Mouse (Mus musculus): Measurements from ENCODE around the gene Birc5. TPM values are rescaled to one million over a fixed set of nuclear protein-coding genes. Genes with fewer than 3 reads are reported as not detected.
"Not testable (repeated sequence)": the region's sequence is repeated elsewhere in the genome, so short reads cannot be mapped to it uniquely, and the experiment has no call there.

Gene Birc5
- polyA plus RNA-seq, 1 experiment from 2014 or later, result 91.7 TPM

GRCm38 (mm10) chr11:117828149-117828887 lies 20.7 kb upstream of the Birc5 start:
- peak overlapping the region; percentile 31; the same call in 1 of the 2 replicates for H3K9ac ChIP-seq (ENCODE audit: low read length)
- 53% methylated on average over 18 of the region's 18 CpGs for WGBS
- TF ChIP-seq EP300 (optimal IDR thresholded peaks at IDR 0.05), result no peak
- H3K36me3 ChIP-seq (ENCODE audit: control insufficient read depth, insufficient read depth, low read length), result no peaks in the 10 kb centered on the region
- ATAC-seq (ENCODE audit: low FRiP score, low TSS enrichment), result no peak
- no peak overlapping the region for H3K4me2 ChIP-seq (replicated peaks; ENCODE audit: low read depth)
- H3K4me3 ChIP-seq (ENCODE audit: low read depth, low read length), result no peak overlapping the region
- no peaks in the 10 kb centered on the region for H3K27me3 ChIP-seq (ENCODE audit: control insufficient read depth, insufficient read depth, low read length)
- peak; percentile 70 for DNase-seq (ENCODE audit: low spot score)
- H3K4me1 ChIP-seq (replicated peaks; ENCODE audit: control insufficient read depth, insufficient read depth), result peaks cover 10% of the 10 kb centered on the region
- H3K27ac ChIP-seq (replicated peaks), result peak overlapping the region; percentile 87
- no peaks in the 10 kb centered on the region for H3K9me3 ChIP-seq (ENCODE audit: control insufficient read depth, low read length)

- peak; percentile 69 for DNase-seq (ENCODE audit: low spot score)
- Histone ChIP-seq H3K4me1 (replicated peaks; ENCODE audit: control insufficient read depth, insufficient read depth) (peaks cover 10% of the 10 kb centered on the region), H3K27me3 (ENCODE audit: control insufficient read depth, insufficient read depth, low read length) (no peaks in the 10 kb centered on the region), H3K4me3 (ENCODE audit: low read depth, low read length) (no peak overlapping the region), H3K9me3 (ENCODE audit: control insufficient read depth, low read length) (no peaks in the 10 kb centered on the region), H3K9ac (ENCODE audit: low read length) (peak overlapping the region; percentile 31; the same call in 1 of the 2 replicates), H3K4me2 (replicated peaks; ENCODE audit: low read depth) (no peak overlapping the region), H3K27ac (replicated peaks) (peak overlapping the region; percentile 87), H3K36me3 (ENCODE audit: control insufficient read depth, insufficient read depth, low read length) (no peaks in the 10 kb centered on the region)
- no peak for ATAC-seq (ENCODE audit: low FRiP score, low TSS enrichment)
- no peak for TF ChIP-seq EP300 (optimal IDR thresholded peaks at IDR 0.05)
- TF ChIP-seq CTCF (IDR thresholded peaks at IDR 0.05; ENCODE audit: low read depth), result no peak
- WGBS, result 29% methylated on average over 9 of the region's 9 CpGs
Measured at GRCm38 (mm10) chr11:117828888-117829604, 20.0 kb upstream of the Birc5 start.

- Histone ChIP-seq H3K36me3 (ENCODE audit: control insufficient read depth, insufficient read depth, low read length) (no peaks in the 10 kb centered on the region), H3K9me3 (ENCODE audit: control insufficient read depth, low read length) (no peaks in the 10 kb centered on the region), H3K9ac (ENCODE audit: low read length) (no peak overlapping the region), H3K4me3 (ENCODE audit: low read depth, low read length) (no peak overlapping the region), H3K4me2 (replicated peaks; ENCODE audit: low read depth) (no peak overlapping the region), H3K4me1 (replicated peaks; ENCODE audit: control insufficient read depth, insufficient read depth) (peaks cover 10% of the 10 kb centered on the region), H3K27ac (replicated peaks) (peak overlapping the region; percentile 87), H3K27me3 (ENCODE audit: control insufficient read depth, insufficient read depth, low read length) (no peaks in the 10 kb centered on the region)
- ATAC-seq (ENCODE audit: low FRiP score, low TSS enrichment), result no peak
- no peak for TF ChIP-seq EP300 (optimal IDR thresholded peaks at IDR 0.05)
- TF ChIP-seq CTCF (IDR thresholded peaks at IDR 0.05; ENCODE audit: low read depth), result no peak
- DNase-seq (ENCODE audit: low spot score), result no peak
- 47% methylated on average over 2 of the region's 2 CpGs for WGBS
Measured at GRCm38 (mm10) chr11:117829671-117830215, 19.3 kb upstream of the Birc5 start.

GRCm38 (mm10) chr11:117830401-117830800 lies 18.6 kb upstream of the Birc5 start:
- no peak overlapping the region for H3K4me3 ChIP-seq (ENCODE audit: low read depth, low read length)
- TF ChIP-seq CTCF (IDR thresholded peaks at IDR 0.05; ENCODE audit: low read depth) (no peak), EP300 (optimal IDR thresholded peaks at IDR 0.05) (no peak)
- H3K9me3 ChIP-seq (ENCODE audit: control insufficient read depth, low read length), result no peaks in the 10 kb centered on the region
- peaks cover 10% of the 10 kb centered on the region for H3K4me1 ChIP-seq (replicated peaks; ENCODE audit: control insufficient read depth, insufficient read depth)
- DNase-seq (ENCODE audit: low spot score) (no peak), ATAC-seq (ENCODE audit: low FRiP score, low TSS enrichment) (peak; percentile 9; the same call in 1 of the 2 replicates)
- no peaks in the 10 kb centered on the region for H3K27me3 ChIP-seq (ENCODE audit: control insufficient read depth, insufficient read depth, low read length)
- H3K9ac ChIP-seq (ENCODE audit: low read length), result no peak overlapping the region
- H3K27ac ChIP-seq (replicated peaks), result peak overlapping the region; percentile 87
- 50% methylated on average over 9 of the region's 9 CpGs for WGBS
- H3K4me2 ChIP-seq (replicated peaks; ENCODE audit: low read depth), result no peak overlapping the region
- H3K36me3 ChIP-seq (ENCODE audit: control insufficient read depth, insufficient read depth, low read length), result no peaks in the 10 kb centered on the region

- DNase-seq (ENCODE audit: low spot score) (peak; percentile 89), ATAC-seq (ENCODE audit: low FRiP score, low TSS enrichment) (peak; percentile 69)
- 24% methylated on average over 28 of the region's 28 CpGs for WGBS
- H3K27me3 ChIP-seq (ENCODE audit: control insufficient read depth, insufficient read depth, low read length), result no peaks in the 10 kb centered on the region
- TF ChIP-seq CTCF (IDR thresholded peaks at IDR 0.05; ENCODE audit: low read depth) (peak; percentile 85), EP300 (optimal IDR thresholded peaks at IDR 0.05) (no peak)
- no peaks in the 10 kb centered on the region for H3K36me3 ChIP-seq (ENCODE audit: control insufficient read depth, insufficient read depth, low read length)
- no peaks in the 10 kb centered on the region for H3K9me3 ChIP-seq (ENCODE audit: control insufficient read depth, low read length)
- peak overlapping the region; percentile 49 for H3K27ac ChIP-seq (replicated peaks)
- H3K4me3 ChIP-seq (ENCODE audit: low read depth, low read length), result peak overlapping the region; percentile 19
- H3K4me1 ChIP-seq (replicated peaks; ENCODE audit: control insufficient read depth, insufficient read depth), result peaks cover 10% of the 10 kb centered on the region
- no peak overlapping the region for H3K9ac ChIP-seq (ENCODE audit: low read length)
- H3K4me2 ChIP-seq (replicated peaks; ENCODE audit: low read depth), result peak overlapping the region; percentile 49
Measured at GRCm38 (mm10) chr11:117832086-117832969, 16.7 kb upstream of the Birc5 start.

GRCm38 (mm10) chr11:117833509-117833908 lies 15.5 kb upstream of the Birc5 start:
- ATAC-seq (ENCODE audit: low FRiP score, low TSS enrichment), result not testable (repeated sequence)

More at GRCm38 (mm10) chr11:117833509-117833908, 15.5 kb upstream of the Birc5 start:
- not testable (repeated sequence) for H3K27ac ChIP-seq (replicated peaks); H3K4me2 ChIP-seq (replicated peaks; ENCODE audit: low read depth); H3K36me3 ChIP-seq (ENCODE audit: control insufficient read depth, insufficient read depth, low read length); H3K9ac ChIP-seq (ENCODE audit: low read length); H3K4me1 ChIP-seq (replicated peaks; ENCODE audit: control insufficient read depth, insufficient read depth); H3K27me3 ChIP-seq (ENCODE audit: control insufficient read depth, insufficient read depth, low read length); H3K9me3 ChIP-seq (ENCODE audit: control insufficient read depth, low read length); DNase-seq (ENCODE audit: low spot score); H3K4me3 ChIP-seq (ENCODE audit: low read depth, low read length)
- WGBS, result 90% methylated on average over 4 of the region's 6 CpGs

All from stomach, postnatal 0 days (tissue).